Mouse (Mus musculus) heart, adult 2 months (tissue): ENCODE results near the gene Nt5dc2.

Experiments
- CTCF ChIP-seq: fragments of 200-600 bp; IDR thresholded peaks from 2 replicates; pipeline ENCODE4 v1.8.1; 2022; ENCODE audit warnings: antibody characterized with exemption, mild to moderate bottlenecking, moderate library complexity
- EP300 ChIP-seq: fragments of 200-500 bp; IDR thresholded peaks from 2 replicates; pipeline ENCODE4 v1.6.1; 2011; ENCODE audit warnings: low read depth, low read length, control low read depth; ENCODE audit not compliant: insufficient read depth
- POLR2A ChIP-seq: fragments of 200-500 bp; IDR thresholded peaks from 2 replicates; pipeline ENCODE4 v1.6.1; 2011; ENCODE audit warnings: mild to moderate bottlenecking, low read depth, low read length, control low read depth; ENCODE audit not compliant: insufficient read depth

GRCm38 (mm10) chr14:31138897-31139429 is 8.1 kb downstream of the Nt5dc2 start:
- TF ChIP-seq CTCF (no peak), POLR2A (no peak), EP300 (no peak)
